Mouse (Mus musculus): Measurements from ENCODE around the gene Ceacam18. TPM values are rescaled to one million over a fixed set of nuclear protein-coding genes. Genes with fewer than 3 reads are reported as not detected.
"Not testable (repeated sequence)": the region's sequence is repeated elsewhere in the genome, so short reads cannot be mapped to it uniquely, and the experiment has no call there.

Gene Ceacam18
- polyA plus RNA-seq, 1 experiment, result not detected

DNA sequence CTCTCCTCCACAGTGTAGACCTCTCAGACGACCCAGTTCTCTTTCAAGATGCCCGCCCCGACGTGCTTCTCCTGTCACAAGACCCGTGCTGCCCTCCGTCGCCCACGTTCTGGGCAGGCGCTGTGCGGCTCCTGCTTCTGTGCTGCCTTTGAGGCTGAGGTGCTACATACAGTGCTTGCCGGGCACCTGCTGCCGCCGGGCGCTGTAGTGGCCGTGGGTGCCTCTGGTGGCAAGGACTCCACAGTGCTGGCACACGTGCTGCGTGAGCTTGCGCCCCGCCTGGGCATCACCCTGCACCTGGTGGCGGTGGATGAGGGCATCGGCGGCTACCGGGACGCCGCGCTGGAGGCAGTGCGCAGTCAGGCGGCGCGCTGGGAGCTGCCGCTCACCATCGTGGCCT lies 40.6 kb downstream of the Ceacam18 start:
- H3K36me3 ChIP-seq (ENCODE audit: control insufficient read depth, insufficient read depth, low read length), result peaks cover 19% of the 10 kb centered on the region
- no peaks in the 10 kb centered on the region for H3K27me3 ChIP-seq (ENCODE audit: control insufficient read depth, insufficient read depth, low read length)
- H3K27ac ChIP-seq (ENCODE audit: insufficient read depth, low read length), result no peak overlapping the region
- no peak for TF ChIP-seq CTCF (IDR thresholded peaks at IDR 0.05; ENCODE audit: extremely low read depth, insufficient read depth, insufficient read length, insufficient replicate concordance)
- no peak for TF ChIP-seq POLR2A (IDR thresholded peaks at IDR 0.05; ENCODE audit: low read depth, low read length)
- DNase-seq (ENCODE audit: low read depth in 1 of 2, low spot score in 2 of 2), result no peak
- WGBS, result 95% methylated on average over 32 of the region's 32 CpGs
- peaks cover 9% of the 10 kb centered on the region; the same call in 1 of the 2 replicates for H3K4me1 ChIP-seq (ENCODE audit: control insufficient read depth, insufficient read depth, insufficient read length)
- H3K4me3 ChIP-seq (ENCODE audit: extremely low read depth, insufficient read depth, insufficient read length), result no peak overlapping the region

GRCm38 (mm10) chr7:43678517-43678916 lies 44.0 kb downstream of the Ceacam18 start:
- Histone ChIP-seq H3K4me3 (ENCODE audit: extremely low read depth, insufficient read depth, insufficient read length) (no peak overlapping the region), H3K4me1 (ENCODE audit: control insufficient read depth, insufficient read depth, insufficient read length) (no peaks in the 10 kb centered on the region), H3K36me3 (ENCODE audit: control insufficient read depth, insufficient read depth, low read length) (peaks cover 19% of the 10 kb centered on the region), H3K27ac (ENCODE audit: insufficient read depth, low read length) (no peak overlapping the region), H3K27me3 (ENCODE audit: control insufficient read depth, insufficient read depth, low read length) (no peaks in the 10 kb centered on the region)
- DNase-seq (ENCODE audit: low read depth in 1 of 2, low spot score in 2 of 2), result peak in 1 of 2 experiments; percentile 24
- peak; percentile 30; the same call in 1 of the 2 replicates for TF ChIP-seq CTCF (IDR thresholded peaks at IDR 0.05; ENCODE audit: extremely low read depth, insufficient read depth, insufficient read length, insufficient replicate concordance)
- TF ChIP-seq POLR2A (IDR thresholded peaks at IDR 0.05; ENCODE audit: low read depth, low read length), result no peak

GRCm38 (mm10) chr7:43680960-43681359 lies 46.5 kb downstream of the Ceacam18 start:
- Histone ChIP-seq H3K27me3 (ENCODE audit: control insufficient read depth, insufficient read depth, low read length) (no peaks in the 10 kb centered on the region), H3K36me3 (ENCODE audit: control insufficient read depth, insufficient read depth, low read length) (peaks cover 13% of the 10 kb centered on the region), H3K4me3 (ENCODE audit: extremely low read depth, insufficient read depth, insufficient read length) (no peak overlapping the region), H3K27ac (ENCODE audit: insufficient read depth, low read length) (no peak overlapping the region), H3K4me1 (ENCODE audit: control insufficient read depth, insufficient read depth, insufficient read length) (no peaks in the 10 kb centered on the region)
- peak; percentile 11 to 35 for DNase-seq (ENCODE audit: low read depth in 1 of 2, low spot score in 2 of 2)
- TF ChIP-seq CTCF (IDR thresholded peaks at IDR 0.05; ENCODE audit: extremely low read depth, insufficient read depth, insufficient read length, insufficient replicate concordance) (peak; percentile 81; the same call in 1 of the 2 replicates), POLR2A (IDR thresholded peaks at IDR 0.05; ENCODE audit: low read depth, low read length) (no peak)
- 36% methylated on average over 5 of the region's 5 CpGs for WGBS

- WGBS, result 20% methylated on average over 1 of the region's 1 CpGs
- not testable (repeated sequence) for DNase-seq (ENCODE audit: low read depth in 1 of 2, low spot score in 2 of 2); H3K27me3 ChIP-seq (ENCODE audit: control insufficient read depth, insufficient read depth, low read length); H3K27ac ChIP-seq (ENCODE audit: insufficient read depth, low read length); H3K4me3 ChIP-seq (ENCODE audit: extremely low read depth, insufficient read depth, insufficient read length); H3K4me1 ChIP-seq (ENCODE audit: control insufficient read depth, insufficient read depth, insufficient read length); H3K36me3 ChIP-seq (ENCODE audit: control insufficient read depth, insufficient read depth, low read length)
Measured at GRCm38 (mm10) chr7:43682511-43682910, 48.0 kb downstream of the Ceacam18 start.

DNA sequence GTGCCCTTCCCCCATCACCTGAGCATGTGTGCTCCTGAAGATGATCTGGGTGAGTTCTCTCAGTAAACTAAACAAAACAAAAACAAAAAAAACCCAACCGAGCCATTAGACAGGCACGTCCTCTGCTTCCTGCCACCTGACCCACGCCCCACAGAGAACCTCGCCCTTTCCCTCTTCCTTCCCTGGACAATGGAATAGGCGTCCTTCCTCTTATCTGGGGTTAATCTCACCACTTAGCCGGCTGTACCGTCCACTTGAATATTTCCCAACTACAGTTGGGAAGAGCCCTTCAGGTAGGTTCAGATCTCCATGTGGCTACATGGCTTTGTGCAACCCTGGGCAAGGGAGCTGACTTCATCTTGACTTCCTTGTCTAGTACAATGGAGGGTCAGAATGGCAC lies 50.6 kb downstream of the Ceacam18 start:
- H3K27ac ChIP-seq (ENCODE audit: insufficient read depth, low read length), result no peak overlapping the region
- H3K36me3 ChIP-seq (ENCODE audit: control insufficient read depth, insufficient read depth, low read length), result no peaks in the 10 kb centered on the region
- no peaks in the 10 kb centered on the region for H3K4me1 ChIP-seq (ENCODE audit: control insufficient read depth, insufficient read depth, insufficient read length)
- no peak for DNase-seq (ENCODE audit: low read depth in 1 of 2, low spot score in 2 of 2)
- no peaks in the 10 kb centered on the region for H3K27me3 ChIP-seq (ENCODE audit: control insufficient read depth, insufficient read depth, low read length)
- no peak overlapping the region for H3K4me3 ChIP-seq (ENCODE audit: extremely low read depth, insufficient read depth, insufficient read length)
- no peak for TF ChIP-seq CTCF (IDR thresholded peaks at IDR 0.05; ENCODE audit: extremely low read depth, insufficient read depth, insufficient read length, insufficient replicate concordance)
- TF ChIP-seq POLR2A (IDR thresholded peaks at IDR 0.05; ENCODE audit: low read depth, low read length), result no peak
- 18% methylated on average over 7 of the region's 7 CpGs for WGBS

DNA sequence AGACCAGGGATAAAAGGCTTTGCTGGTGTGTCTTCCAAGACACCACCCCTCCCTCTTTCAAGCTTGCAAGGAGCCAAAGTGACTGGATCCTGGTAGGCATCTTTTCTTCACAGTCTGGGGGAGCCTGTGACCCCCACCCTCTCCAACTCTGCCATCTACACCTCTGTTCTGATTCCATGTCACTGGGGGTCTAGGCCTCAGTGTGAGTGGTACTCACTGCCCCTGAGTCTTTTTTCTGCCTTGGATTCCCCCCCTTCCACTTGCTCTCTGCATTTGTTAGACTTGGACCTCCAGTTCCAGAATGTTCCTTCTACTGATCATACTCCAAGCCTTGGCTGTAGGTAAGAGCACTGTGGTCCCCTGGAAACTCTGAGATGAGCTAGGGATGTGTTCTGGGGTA lies 55.6 kb downstream of the Ceacam18 start, which contains the start of gene Klk14:
Gene Klk14, plus strand, starts transcription at position 301 of the 400 bp plus-strand sequence.
- TF ChIP-seq CTCF (IDR thresholded peaks at IDR 0.05; ENCODE audit: extremely low read depth, insufficient read depth, insufficient read length, insufficient replicate concordance) (no peak), POLR2A (IDR thresholded peaks at IDR 0.05; ENCODE audit: low read depth, low read length) (no peak)
- H3K4me3 ChIP-seq (ENCODE audit: extremely low read depth, insufficient read depth, insufficient read length), result no peak within 1 kb of the TSS
- H3K36me3 ChIP-seq (ENCODE audit: control insufficient read depth, insufficient read depth, low read length), result no peaks in the 10 kb centered on the region
- no peaks in the 10 kb centered on the region for H3K27me3 ChIP-seq (ENCODE audit: control insufficient read depth, insufficient read depth, low read length)
- DNase-seq (ENCODE audit: low read depth in 1 of 2, low spot score in 2 of 2), result no peak
- H3K4me1 ChIP-seq (ENCODE audit: control insufficient read depth, insufficient read depth, insufficient read length), result no peaks in the 10 kb centered on the region
- no peak within 1 kb of the TSS for H3K27ac ChIP-seq (ENCODE audit: insufficient read depth, low read length)

Other genes with a start within 250 kb of the Ceacam18 start
- gene Siglecg, start 226.5 kb upstream of the Ceacam18 start, polyA plus RNA-seq (2012; rRNA removed), result 279 and 393 TPM in 2 replicates
- gene Lim2, start 207.0 kb upstream of the Ceacam18 start, polyA plus RNA-seq (2012; rRNA removed), result 0.12 and 0.18 TPM in 2 replicates
- 97.1 and 102 TPM in 2 replicates for gene Nkg7, start 197.6 kb upstream of the Ceacam18 start, polyA plus RNA-seq (2012; rRNA removed)
- gene Cldnd2, start 193.9 kb upstream of the Ceacam18 start, polyA plus RNA-seq (2012; rRNA removed), result 0.26 TPM in 1 of 2 replicates, not detected in the other
- gene Etfb, start 190.6 kb upstream of the Ceacam18 start, polyA plus RNA-seq (2012; rRNA removed), result 37.8 and 39.1 TPM in 2 replicates
- gene Gm45233, start 190.6 kb upstream of the Ceacam18 start, polyA plus RNA-seq (2012; rRNA removed), result not detected in 2 replicates
- 3.8 and 4.8 TPM in 2 replicates for gene Vsig10l, start 171.6 kb upstream of the Ceacam18 start, polyA plus RNA-seq (2012; rRNA removed)
- 0.23 and 0.25 TPM in 2 replicates for gene Iglon5, start 144.6 kb upstream of the Ceacam18 start, polyA plus RNA-seq (2012; rRNA removed)
- not detected in 2 replicates for gene 4931406B18Rik, start 128.8 kb upstream of the Ceacam18 start, polyA plus RNA-seq (2012; rRNA removed)
- gene Cd33, start 90.3 kb upstream of the Ceacam18 start, polyA plus RNA-seq (2012; rRNA removed), result 16.0 and 19.2 TPM in 2 replicates
- 1.4 and 1.6 TPM in 2 replicates for gene Zfp658, start 72.5 kb upstream of the Ceacam18 start, polyA plus RNA-seq (2012; rRNA removed)
- 0.78 and 1.5 TPM in 2 replicates for gene Zfp719, start 55.1 kb upstream of the Ceacam18 start, polyA plus RNA-seq (2012; rRNA removed)
- 0.06 TPM in 1 of 2 replicates, not detected in the other for gene Zfp819, start 27.5 kb upstream of the Ceacam18 start, polyA plus RNA-seq (2012; rRNA removed)
- gene Siglece, start 25.5 kb downstream of the Ceacam18 start, polyA plus RNA-seq (2012; rRNA removed), result 23.3 and 25.6 TPM in 2 replicates
- 8.9 and 11.4 TPM in 2 replicates for gene Ctu1, start 37.3 kb downstream of the Ceacam18 start, polyA plus RNA-seq (2012; rRNA removed)
- gene Klk14, start 55.7 kb downstream of the Ceacam18 start, polyA plus RNA-seq (2012; rRNA removed), result not detected in 2 replicates
- gene Klk13, start 77.9 kb downstream of the Ceacam18 start, polyA plus RNA-seq (2012; rRNA removed), result 0.04 TPM in 1 of 2 replicates, not detected in the other
- not detected in 2 replicates for gene Klk12, start 134.2 kb downstream of the Ceacam18 start, polyA plus RNA-seq (2012; rRNA removed)
- not detected in 2 replicates for gene Klk11, start 139.9 kb downstream of the Ceacam18 start, polyA plus RNA-seq (2012; rRNA removed)
- gene Klk10, start 146.3 kb downstream of the Ceacam18 start, polyA plus RNA-seq (2012; rRNA removed), result 0.16 TPM in 1 of 2 replicates, not detected in the other
- gene Klk9, start 157.2 kb downstream of the Ceacam18 start, polyA plus RNA-seq (2012; rRNA removed), result not detected in 2 replicates
- gene Klk8, start 162.9 kb downstream of the Ceacam18 start, polyA plus RNA-seq (2012; rRNA removed), result 12.3 and 13.5 TPM in 2 replicates
- not detected in 2 replicates for gene Klk7, start 176.6 kb downstream of the Ceacam18 start, polyA plus RNA-seq (2012; rRNA removed)
- gene Klk6, start 189.8 kb downstream of the Ceacam18 start, polyA plus RNA-seq (2012; rRNA removed), result not detected in 2 replicates
- gene Klk5, start 207.3 kb downstream of the Ceacam18 start, polyA plus RNA-seq (2012; rRNA removed), result not detected in 2 replicates
- not detected in 2 replicates for gene Klk4, start 246.5 kb downstream of the Ceacam18 start, polyA plus RNA-seq (2012; rRNA removed)